Mouse (Mus musculus): ENCODE measurements around the gene Sycp3. TPM values are rescaled to one million over a fixed set of nuclear protein-coding genes. Genes with fewer than 3 reads are reported as not detected.

Gene Sycp3
- polyA plus RNA-seq, 1 experiment from 2014 or later = 0.55 TPM

Other genes starting within 250 kb of the Sycp3 start
- gene Dram1, start 80.5 kb upstream of the Sycp3 start, polyA plus RNA-seq (2015; fragmentation: Nextera tagmentation; extraction: Ambion mirVana) = 0.45 and 0.64 TPM in 2 replicates
- gene Gnptab, start 80.4 kb upstream of the Sycp3 start, polyA plus RNA-seq (2015; fragmentation: Nextera tagmentation; extraction: Ambion mirVana) = 20.2 and 24.0 TPM in 2 replicates
- gene Chpt1, start 44.5 kb downstream of the Sycp3 start, polyA plus RNA-seq (2015; fragmentation: Nextera tagmentation; extraction: Ambion mirVana) = 9.1 and 11.6 TPM in 2 replicates
- gene Mybpc1, start 145.6 kb downstream of the Sycp3 start, polyA plus RNA-seq (2015; fragmentation: Nextera tagmentation; extraction: Ambion mirVana) = 3.4 and 14.1 TPM in 2 replicates
- gene Spic, start 225.4 kb downstream of the Sycp3 start, polyA plus RNA-seq (2015; fragmentation: Nextera tagmentation; extraction: Ambion mirVana) = 0.24 and 0.28 TPM in 2 replicates

Data from hindbrain, embryonic 16.5 days (tissue).